Mouse (Mus musculus): Measurements from ENCODE around the gene Ugt1a7c. TPM values are rescaled to one million over a fixed set of nuclear protein-coding genes. Genes with fewer than 3 reads are reported as not detected.

Ugt1a7c gene
- polyA plus RNA-seq, 1 experiment from 2014 or later: 0.72 TPM

GRCm38 (mm10) chr1:88226670-88227379 is 132.0 kb downstream of the Ugt1a7c start, which contains the start of gene Mroh2a:
Gene Mroh2a (plus strand): TSS chr1:88226986.
- peaks cover 69% of the 10 kb centered on the region for H3K9me3 ChIP-seq (ENCODE audit: control insufficient read depth, low read length)
- H3K27me3 ChIP-seq (ENCODE audit: control insufficient read depth, insufficient read depth, low read length): no peaks in the 10 kb centered on the region
- 59% methylated on average over 5 of the region's 5 CpGs for WGBS
- no peaks in the 10 kb centered on the region for H3K4me1 ChIP-seq (replicated peaks; ENCODE audit: control insufficient read depth, insufficient read depth, low read length)
- no peak within 1 kb of the TSS for H3K4me3 ChIP-seq (ENCODE audit: low read depth, low read length)
- H3K4me2 ChIP-seq (ENCODE audit: low read depth, low read length, severe bottlenecking): no peak within 1 kb of the TSS
- ATAC-seq (replicated peaks; ENCODE audit: low FRiP score) (no peak), DNase-seq (ENCODE audit: low spot score) (peak; percentile 55)
- H3K36me3 ChIP-seq (ENCODE audit: control insufficient read depth, insufficient read depth, low read length): no peaks in the 10 kb centered on the region
- no peak within 1 kb of the TSS for H3K27ac ChIP-seq (ENCODE audit: low read depth, low read length)
- H3K9ac ChIP-seq (ENCODE audit: low read length): no peak within 1 kb of the TSS

DNA sequence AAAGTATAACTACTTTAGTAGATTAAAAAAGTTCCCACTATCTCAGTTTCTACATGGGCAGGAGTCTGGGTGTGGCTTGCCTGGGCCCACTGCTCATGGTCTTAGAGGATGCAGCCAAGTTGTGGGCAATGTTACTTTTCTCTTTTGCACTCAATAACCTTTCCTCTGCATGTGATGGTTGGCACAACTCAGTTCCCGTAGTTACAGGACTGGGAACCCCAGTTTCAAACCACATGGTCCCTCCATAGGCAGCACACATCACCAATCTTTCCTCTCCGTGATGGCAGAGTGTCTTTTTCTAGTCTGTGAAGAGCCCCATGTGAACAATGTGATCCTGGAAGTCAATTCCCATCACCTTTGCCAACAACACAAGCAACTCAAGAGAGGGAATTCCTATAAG is 132.6 kb downstream of the Ugt1a7c start:
- H3K27ac ChIP-seq (ENCODE audit: low read depth, low read length): no peak overlapping the region
- H3K9me3 ChIP-seq (ENCODE audit: control insufficient read depth, low read length): peaks cover 72% of the 10 kb centered on the region
- ATAC-seq (replicated peaks; ENCODE audit: low FRiP score) (no peak), DNase-seq (ENCODE audit: low spot score) (peak; percentile 51)
- H3K4me2 ChIP-seq (ENCODE audit: low read depth, low read length, severe bottlenecking): no peak overlapping the region
- no peaks in the 10 kb centered on the region for H3K4me1 ChIP-seq (replicated peaks; ENCODE audit: control insufficient read depth, insufficient read depth, low read length)
- no peak overlapping the region for H3K9ac ChIP-seq (ENCODE audit: low read length)
- no peaks in the 10 kb centered on the region for H3K27me3 ChIP-seq (ENCODE audit: control insufficient read depth, insufficient read depth, low read length)
- H3K4me3 ChIP-seq (ENCODE audit: low read depth, low read length): no peak overlapping the region
- WGBS: 64% methylated on average over 2 of the region's 2 CpGs
- no peaks in the 10 kb centered on the region for H3K36me3 ChIP-seq (ENCODE audit: control insufficient read depth, insufficient read depth, low read length)

GRCm38 (mm10) chr1:88228121-88228520 is 133.3 kb downstream of the Ugt1a7c start:
- no peak for ATAC-seq (replicated peaks; ENCODE audit: low FRiP score)
- peak; percentile 53 for DNase-seq (ENCODE audit: low spot score)

GRCm38 (mm10) chr1:88229566-88229965 is 134.7 kb downstream of the Ugt1a7c start:
- Histone ChIP-seq H3K27me3 (ENCODE audit: control insufficient read depth, insufficient read depth, low read length) (no peaks in the 10 kb centered on the region), H3K4me2 (ENCODE audit: low read depth, low read length, severe bottlenecking) (no peak overlapping the region), H3K27ac (ENCODE audit: low read depth, low read length) (no peak overlapping the region), H3K4me1 (replicated peaks; ENCODE audit: control insufficient read depth, insufficient read depth, low read length) (no peaks in the 10 kb centered on the region), H3K36me3 (ENCODE audit: control insufficient read depth, insufficient read depth, low read length) (no peaks in the 10 kb centered on the region), H3K9me3 (ENCODE audit: control insufficient read depth, low read length) (peaks cover 92% of the 10 kb centered on the region), H3K4me3 (ENCODE audit: low read depth, low read length) (no peak overlapping the region), H3K9ac (ENCODE audit: low read length) (no peak overlapping the region)
- WGBS: 82% methylated on average over 3 of the region's 3 CpGs
- ATAC-seq (replicated peaks; ENCODE audit: low FRiP score) (no peak), DNase-seq (ENCODE audit: low spot score) (peak; percentile 51)

More at GRCm38 (mm10) chr1:88228121-88228520, 133.3 kb downstream of the Ugt1a7c start:
- Histone ChIP-seq H3K36me3 (ENCODE audit: control insufficient read depth, insufficient read depth, low read length) (no peaks in the 10 kb centered on the region), H3K27ac (ENCODE audit: low read depth, low read length) (no peak overlapping the region), H3K4me3 (ENCODE audit: low read depth, low read length) (no peak overlapping the region), H3K9me3 (ENCODE audit: control insufficient read depth, low read length) (peaks cover 78% of the 10 kb centered on the region), H3K27me3 (ENCODE audit: control insufficient read depth, insufficient read depth, low read length) (no peaks in the 10 kb centered on the region), H3K4me2 (ENCODE audit: low read depth, low read length, severe bottlenecking) (no peak overlapping the region), H3K4me1 (replicated peaks; ENCODE audit: control insufficient read depth, insufficient read depth, low read length) (no peaks in the 10 kb centered on the region), H3K9ac (ENCODE audit: low read length) (no peak overlapping the region)
- WGBS: 71% methylated on average over 7 of the region's 7 CpGs

- WGBS: 84% methylated on average over 5 of the region's 5 CpGs
- H3K27me3 ChIP-seq (ENCODE audit: control insufficient read depth, insufficient read depth, low read length): no peaks in the 10 kb centered on the region
- H3K9ac ChIP-seq (ENCODE audit: low read length): no peak overlapping the region
- DNase-seq (ENCODE audit: low spot score) (peak; percentile 63), ATAC-seq (replicated peaks; ENCODE audit: low FRiP score) (no peak)
- no peak overlapping the region for H3K4me3 ChIP-seq (ENCODE audit: low read depth, low read length)
- no peaks in the 10 kb centered on the region for H3K4me1 ChIP-seq (replicated peaks; ENCODE audit: control insufficient read depth, insufficient read depth, low read length)
- no peaks in the 10 kb centered on the region for H3K36me3 ChIP-seq (ENCODE audit: control insufficient read depth, insufficient read depth, low read length)
- H3K4me2 ChIP-seq (ENCODE audit: low read depth, low read length, severe bottlenecking): no peak overlapping the region
- H3K9me3 ChIP-seq (ENCODE audit: control insufficient read depth, low read length): peaks cover 97% of the 10 kb centered on the region
- no peak overlapping the region for H3K27ac ChIP-seq (ENCODE audit: low read depth, low read length)
Measured at GRCm38 (mm10) chr1:88229986-88230385, 135.1 kb downstream of the Ugt1a7c start.

GRCm38 (mm10) chr1:88230421-88230820 is 135.6 kb downstream of the Ugt1a7c start:
- no peaks in the 10 kb centered on the region for H3K4me1 ChIP-seq (replicated peaks; ENCODE audit: control insufficient read depth, insufficient read depth, low read length)
- DNase-seq (ENCODE audit: low spot score): peak; percentile 64
- peaks cover 100% of the 10 kb centered on the region for H3K9me3 ChIP-seq (ENCODE audit: control insufficient read depth, low read length)
- no peak overlapping the region for H3K4me3 ChIP-seq (ENCODE audit: low read depth, low read length)
- no peak overlapping the region for H3K4me2 ChIP-seq (ENCODE audit: low read depth, low read length, severe bottlenecking)
- no peaks in the 10 kb centered on the region for H3K27me3 ChIP-seq (ENCODE audit: control insufficient read depth, insufficient read depth, low read length)
- no peak overlapping the region for H3K27ac ChIP-seq (ENCODE audit: low read depth, low read length)
- WGBS: 74% methylated on average over 7 of the region's 7 CpGs
- no peak overlapping the region for H3K9ac ChIP-seq (ENCODE audit: low read length)
- no peak for ATAC-seq (replicated peaks; ENCODE audit: low FRiP score)
- no peaks in the 10 kb centered on the region for H3K36me3 ChIP-seq (ENCODE audit: control insufficient read depth, insufficient read depth, low read length)

DNA sequence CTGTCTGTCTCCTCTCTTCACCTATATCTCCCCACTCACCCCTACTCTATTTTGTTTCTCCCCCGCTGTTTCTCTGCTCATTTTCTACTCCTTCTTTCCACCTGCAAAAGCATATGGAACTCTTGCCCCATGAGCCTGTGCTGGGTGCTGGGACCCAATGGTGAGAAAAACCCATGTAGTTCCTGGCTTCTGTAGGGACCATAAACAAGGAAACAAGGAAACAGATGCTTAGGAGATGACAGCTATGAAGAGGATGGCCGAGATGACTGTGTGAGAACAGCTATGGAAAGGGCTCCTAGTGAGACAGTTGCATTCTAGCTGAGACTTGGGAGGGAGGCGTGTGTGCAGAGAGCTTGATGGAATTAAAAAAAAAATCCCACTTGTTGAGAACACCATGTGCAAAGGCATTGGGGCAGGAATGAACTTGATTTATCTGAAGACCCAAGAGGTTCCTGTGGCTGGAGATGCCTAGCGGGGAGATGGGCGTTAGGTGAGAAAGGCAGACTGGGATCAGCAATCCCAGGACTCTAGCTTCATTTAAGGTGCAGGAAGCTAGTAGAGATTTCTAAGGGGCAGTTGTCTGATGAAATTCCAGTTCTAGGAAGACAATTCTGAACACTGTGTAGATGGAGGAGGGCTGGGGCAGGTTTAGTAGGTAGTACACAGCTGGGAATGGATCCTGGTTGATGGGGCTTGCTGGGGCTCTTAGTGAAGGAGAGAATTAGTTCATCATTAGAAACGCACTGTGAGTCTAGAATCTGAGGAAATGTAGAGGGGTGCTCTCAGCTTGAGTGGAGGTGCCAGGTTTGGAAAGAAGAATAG is 136.3 kb downstream of the Ugt1a7c start:
- ATAC-seq (replicated peaks; ENCODE audit: low FRiP score) (no peak), DNase-seq (ENCODE audit: low spot score) (peak; percentile 49)
- Histone ChIP-seq H3K27ac (ENCODE audit: low read depth, low read length) (no peak overlapping the region), H3K9me3 (ENCODE audit: control insufficient read depth, low read length) (peaks cover 99% of the 10 kb centered on the region), H3K9ac (ENCODE audit: low read length) (no peak overlapping the region), H3K4me3 (ENCODE audit: low read depth, low read length) (no peak overlapping the region), H3K36me3 (ENCODE audit: control insufficient read depth, insufficient read depth, low read length) (no peaks in the 10 kb centered on the region), H3K4me1 (replicated peaks; ENCODE audit: control insufficient read depth, insufficient read depth, low read length) (no peaks in the 10 kb centered on the region), H3K4me2 (ENCODE audit: low read depth, low read length, severe bottlenecking) (no peak overlapping the region), H3K27me3 (ENCODE audit: control insufficient read depth, insufficient read depth, low read length) (no peaks in the 10 kb centered on the region)
- 75% methylated on average over 6 of the region's 6 CpGs for WGBS

GRCm38 (mm10) chr1:88231803-88232499 is 137.1 kb downstream of the Ugt1a7c start:
- Histone ChIP-seq H3K27me3 (ENCODE audit: control insufficient read depth, insufficient read depth, low read length) (no peaks in the 10 kb centered on the region), H3K9ac (ENCODE audit: low read length) (no peak overlapping the region), H3K27ac (ENCODE audit: low read depth, low read length) (no peak overlapping the region), H3K4me3 (ENCODE audit: low read depth, low read length) (no peak overlapping the region), H3K4me1 (replicated peaks; ENCODE audit: control insufficient read depth, insufficient read depth, low read length) (no peaks in the 10 kb centered on the region), H3K9me3 (ENCODE audit: control insufficient read depth, low read length) (peaks cover 96% of the 10 kb centered on the region), H3K4me2 (ENCODE audit: low read depth, low read length, severe bottlenecking) (no peak overlapping the region), H3K36me3 (ENCODE audit: control insufficient read depth, insufficient read depth, low read length) (no peaks in the 10 kb centered on the region)
- no peak for ATAC-seq (replicated peaks; ENCODE audit: low FRiP score)
- peak; percentile 58 for DNase-seq (ENCODE audit: low spot score)
- WGBS: 69% methylated on average over 7 of the region's 7 CpGs

Data from forebrain, embryonic 11.5 days (tissue).